Mouse (Mus musculus): ENCODE measurements at regions not wholly inside any gene's neighbourhood (a gene's known extent, or its start where the extent isn't known, plus 50 kb on each side); places are given as distances from the start of the nearest gene placed in this dataset.

DNA sequence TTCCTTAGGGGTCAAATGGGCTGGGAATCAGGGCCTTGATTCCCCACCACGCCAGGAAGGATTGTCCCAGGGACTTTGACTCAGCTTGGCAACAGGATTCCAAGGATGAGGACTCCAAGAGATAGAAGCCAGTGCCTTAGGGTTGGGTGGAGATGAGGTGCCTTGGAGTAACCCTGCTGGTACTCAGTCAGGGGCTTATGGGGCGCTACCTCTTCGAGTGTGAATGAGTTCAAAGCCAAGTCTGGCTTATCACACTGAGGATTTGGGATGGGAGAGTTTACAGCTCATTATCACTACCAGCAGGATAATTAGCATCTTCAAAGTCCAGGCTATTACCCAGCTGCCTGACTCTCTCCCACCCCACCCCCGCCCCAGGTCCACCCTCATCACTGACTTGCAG lies 213.5 kb downstream of the Cdh26 start:
- TF ChIP-seq POLR2A (IDR thresholded peaks at IDR 0.05; ENCODE audit: control insufficient read depth, low read depth, low read length) (no peak), CTCF (IDR thresholded peaks at IDR 0.05; ENCODE audit: control insufficient read depth, insufficient read depth, insufficient replicate concordance, low read depth, low read length) (no peak)
